9 mouse cellular contexts compared by ENCODE assay signal in genomic region chr9:81634163-81634562, GRCm38 (mm10). TPM values are rescaled to one million over a fixed set of nuclear protein-coding genes. Genes with fewer than 3 reads are reported as not detected.
DNase-seq lines count a peak whose midpoint lies in the region; ATAC-seq and TF ChIP-seq lines count a peak whose summit lies in the region.
"Had no signal": no experiment of that assay in that cellular context is flagged by ENCODE, and none has a peak within 500 bp of the region (broad histone marks: within the 10 kb centered on the region; RNA-seq: fewer than 3 reads in every experiment).

No protein-coding gene starts in this region.

- 0% methylated on average over 10 of the region's 10 CpGs for WGBS in embryonic facial prominence, embryonic 12.5 days
- 3% methylated on average over 10 of the region's 10 CpGs for WGBS in intestine, postnatal 0 days

- peak overlapping the region; percentile 75 for H3K4me3 ChIP-seq in left cerebral cortex, adult 2 months
- peak overlapping the region; percentile 73 for H3K4me3 ChIP-seq in embryonic facial prominence, embryonic 12.5 days
- H3K4me3 ChIP-seq in intestine, postnatal 0 days (ENCODE audit: low read depth, low read length), result peak overlapping the region; percentile 62

- no peak overlapping the region for H3K9ac ChIP-seq in embryonic facial prominence, embryonic 12.5 days
- no peak overlapping the region for H3K9ac ChIP-seq in intestine, postnatal 0 days (ENCODE audit: low read depth, low read length)

- no peaks in the 10 kb centered on the region for H3K36me3 ChIP-seq in embryonic facial prominence, embryonic 12.5 days
- no peaks in the 10 kb centered on the region for H3K36me3 ChIP-seq in intestine, postnatal 0 days (ENCODE audit: control insufficient read depth, insufficient read depth)

- H3K4me1 ChIP-seq in embryonic facial prominence, embryonic 12.5 days, result 0 out of 2 replicates have a peak, but pooled peaks cover 12% of the 10 kb centered on the region
- no peaks in the 10 kb centered on the region for H3K4me1 ChIP-seq in intestine, postnatal 0 days (replicated peaks; ENCODE audit: control insufficient read depth, insufficient read depth, low read length)

- peak; percentile 10 for TF ChIP-seq CTCF in left cerebral cortex, adult 2 months (IDR thresholded peaks at IDR 0.05)
- TF ChIP-seq CTCF in intestine, postnatal 0 days (IDR thresholded peaks at IDR 0.05; ENCODE audit: low read depth), result peak; percentile 29

- H3K9me3 ChIP-seq in embryonic facial prominence, embryonic 12.5 days, result no peaks in the 10 kb centered on the region
- H3K9me3 ChIP-seq in intestine, postnatal 0 days (ENCODE audit: control insufficient read depth), result no peaks in the 10 kb centered on the region

- DNase-seq in left cerebral cortex, adult 2 months (ENCODE audit: extremely low spot score in 1 of 2, low spot score in 2 of 2), result peak in 1 of 2 experiments; percentile 15
- no peak for DNase-seq in left cerebral cortex, adult 11 months (ENCODE audit: low spot score)
- peak; percentile 16 for DNase-seq in right cerebral cortex, postnatal 25 days
- DNase-seq in frontal cortex, postnatal 10 days (ENCODE audit: low spot score in 2 of 2), result no peak
- no peak for DNase-seq in gastrocnemius, postnatal 36 days
- no peak for DNase-seq in layer of hippocampus, adult 11-12 months (ENCODE audit: low spot score)

- H3K4me2 ChIP-seq in embryonic facial prominence, embryonic 12.5 days (replicated peaks), result peak overlapping the region; percentile 95
- H3K4me2 ChIP-seq in intestine, postnatal 0 days (replicated peaks; ENCODE audit: low read depth), result peak overlapping the region; percentile 100

- intact Hi-C loops in left cerebral cortex, adult 2 months (cut with DNase I), result loop anchor here (5.0 kb wide), 1 partner anchor 228 kb away; the partner anchor contains the start of gene Mei4
- intact Hi-C loops in gastrocnemius, postnatal 36 days (cut with DNase I), result no loop called here

- no peak overlapping the region for H3K27ac ChIP-seq in left cerebral cortex, adult 2 months
- no peak overlapping the region for H3K27ac ChIP-seq in embryonic facial prominence, embryonic 12.5 days
- H3K27ac ChIP-seq in intestine, postnatal 0 days (ENCODE audit: low read depth, low read length), result no peak overlapping the region

- H3K27me3 ChIP-seq in embryonic facial prominence, embryonic 12.5 days, result peaks cover 32% of the 10 kb centered on the region
- peaks cover 38% of the 10 kb centered on the region for H3K27me3 ChIP-seq in intestine, postnatal 0 days (replicated peaks; ENCODE audit: control insufficient read depth, insufficient read depth, low read length)

- ATAC-seq in embryonic facial prominence, embryonic 12.5 days (ENCODE audit: insufficient number of reproducible peaks, insufficient read depth, low FRiP score, low TSS enrichment), result no peak
- no peak for ATAC-seq in intestine, postnatal 0 days

RNA-seq across cellular contexts. Expression of gene Htr1b, which starts 0.5 kb away (rescaled TPM):
- total RNA-seq in left cerebral cortex, adult 2 months (2021), result 10 to 100 TPM; 11.5 to 15.3 TPM
- 1.3 and 2.1 TPM in 2 replicates for polyA plus RNA-seq in embryonic facial prominence, embryonic 12.5 days (2016; fragmentation: Nextera tagmentation; extraction: Ambion mirVana)
- 0.16 and 0.17 TPM in 2 replicates for polyA plus RNA-seq in intestine, postnatal 0 days (2015; fragmentation: Nextera tagmentation; extraction: Ambion mirVana)
- total RNA-seq in gastrocnemius, postnatal 36 days (2021), result under 1 TPM in 1 of 2 experiments, not detected in 1; 0.10 TPM
- polyA plus RNA-seq: testis, adult 2 months had no signal

Comparison
In these comparisons a context has a peak if more than half of its experiments do, and no peak if none do; other contexts are left out.
1. RNA of gene Htr1b, which starts 0.5 kb away (total RNA-seq): 11.5 to 15.3 TPM in left cerebral cortex, adult 2 months; 0.10 TPM in gastrocnemius, postnatal 36 days; every median in the first group is over 10 times any median in the second.
2. Peak in every context shown above with its lines, with median percentiles within 50 percentile points of each other: H3K4me3 ChIP-seq.